Mouse (Mus musculus): ENCODE measurements around the gene H2-M5. TPM values are rescaled to one million over a fixed set of nuclear protein-coding genes. Genes with fewer than 3 reads are reported as not detected.
"Not testable (repeated sequence)": the region's sequence is repeated elsewhere in the genome, so short reads cannot be mapped to it uniquely, and the experiment has no call there.

The H2-M5 gene
- polyA plus RNA-seq, 1 experiment, result 4.1 TPM

DNA sequence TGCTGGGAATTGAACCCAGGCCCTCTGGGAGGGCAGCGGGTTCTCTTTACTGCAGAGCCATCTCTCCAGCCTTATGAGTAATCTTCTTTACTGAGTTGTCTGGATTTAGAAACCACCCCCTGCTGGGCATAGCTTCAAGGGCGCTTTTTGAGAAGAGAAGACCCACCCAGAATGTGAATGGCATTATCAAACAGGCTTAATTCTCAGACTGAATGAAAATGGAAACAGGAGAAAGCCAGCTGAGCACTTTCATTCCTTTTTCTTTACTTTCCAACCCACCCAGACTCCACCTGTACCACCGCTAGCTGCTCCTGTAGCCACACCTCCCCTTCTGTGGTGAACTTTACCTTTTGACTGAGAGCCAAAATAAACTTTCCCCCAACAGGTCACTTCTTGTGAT, 6.1 kb upstream of the H2-M5 start:
- TF ChIP-seq CTCF (IDR thresholded peaks at IDR 0.05; ENCODE audit: extremely low read depth, insufficient read depth, low read length) (no peak), POLR2A (IDR thresholded peaks at IDR 0.05; ENCODE audit: extremely low read depth, insufficient read depth, low read length) (no peak)
- Histone ChIP-seq H3K4me3 (ENCODE audit: insufficient read depth, low read length) (no peak overlapping the region), H3K4me1 (ENCODE audit: control insufficient read depth, insufficient read depth, low read length) (peaks cover 3% of the 10 kb centered on the region; the same call in 1 of the 2 replicates), H3K27ac (ENCODE audit: insufficient read depth, low read length) (no peak overlapping the region)

DNA sequence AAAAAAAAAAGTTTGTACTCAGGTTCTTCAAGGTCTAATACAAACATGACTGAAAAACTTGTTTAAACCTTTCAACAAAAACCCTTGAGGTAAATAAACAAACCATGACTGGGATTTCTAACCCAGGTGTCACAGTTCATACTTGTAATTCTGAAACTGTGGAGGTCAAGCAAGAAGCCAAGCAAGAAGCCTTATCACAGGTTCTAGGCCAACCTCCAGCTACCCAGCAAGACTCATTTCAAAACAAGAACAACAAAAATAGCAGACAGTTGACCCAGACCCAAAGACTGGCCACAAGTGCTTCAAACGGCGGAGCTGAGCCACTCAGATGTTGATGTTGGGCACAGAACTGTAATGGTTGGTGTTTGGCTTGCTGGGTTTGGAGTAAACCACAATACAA, 5.2 kb upstream of the H2-M5 start:
- Histone ChIP-seq H3K4me1 (ENCODE audit: control insufficient read depth, insufficient read depth, low read length) (peaks cover 3% of the 10 kb centered on the region; the same call in 1 of the 2 replicates), H3K27ac (ENCODE audit: insufficient read depth, low read length) (no peak overlapping the region), H3K4me3 (ENCODE audit: insufficient read depth, low read length) (no peak overlapping the region)
- TF ChIP-seq POLR2A (IDR thresholded peaks at IDR 0.05; ENCODE audit: extremely low read depth, insufficient read depth, low read length) (no peak), CTCF (IDR thresholded peaks at IDR 0.05; ENCODE audit: extremely low read depth, insufficient read depth, low read length) (no peak)

DNA sequence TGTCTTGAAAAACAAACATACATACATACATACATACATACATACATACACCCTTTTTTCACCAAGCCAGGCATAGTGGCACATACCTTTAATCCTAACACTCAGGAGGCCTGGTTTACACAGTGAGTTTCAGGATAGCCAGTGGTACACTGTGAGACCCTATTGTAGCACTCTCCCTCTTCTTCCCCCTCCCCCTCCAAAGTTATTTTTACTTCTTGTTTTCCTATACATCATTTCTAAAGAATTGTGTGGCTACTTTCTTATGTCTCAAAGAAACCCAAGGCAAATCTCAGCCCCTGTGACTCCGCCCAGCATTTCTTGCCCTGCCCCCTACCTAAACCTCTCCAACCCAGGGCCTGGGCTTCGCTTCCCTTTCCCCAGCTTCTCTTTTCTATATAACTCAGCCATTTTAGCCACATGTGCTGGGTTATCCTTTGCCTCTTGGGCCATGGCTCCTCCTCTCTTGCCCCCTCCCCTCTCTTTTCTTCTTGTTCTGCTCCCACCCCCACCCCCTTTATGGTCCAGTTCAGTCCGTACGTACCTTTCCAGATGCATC, 4.5 kb upstream of the H2-M5 start:
- no peak for TF ChIP-seq CTCF (IDR thresholded peaks at IDR 0.05; ENCODE audit: extremely low read depth, insufficient read depth, low read length)
- no peak for TF ChIP-seq POLR2A (IDR thresholded peaks at IDR 0.05; ENCODE audit: extremely low read depth, insufficient read depth, low read length)
- Histone ChIP-seq H3K27ac (ENCODE audit: insufficient read depth, low read length) (no peak overlapping the region), H3K4me3 (ENCODE audit: insufficient read depth, low read length) (no peak overlapping the region), H3K4me1 (ENCODE audit: control insufficient read depth, insufficient read depth, low read length) (peaks cover 3% of the 10 kb centered on the region; the same call in 1 of the 2 replicates)

DNA sequence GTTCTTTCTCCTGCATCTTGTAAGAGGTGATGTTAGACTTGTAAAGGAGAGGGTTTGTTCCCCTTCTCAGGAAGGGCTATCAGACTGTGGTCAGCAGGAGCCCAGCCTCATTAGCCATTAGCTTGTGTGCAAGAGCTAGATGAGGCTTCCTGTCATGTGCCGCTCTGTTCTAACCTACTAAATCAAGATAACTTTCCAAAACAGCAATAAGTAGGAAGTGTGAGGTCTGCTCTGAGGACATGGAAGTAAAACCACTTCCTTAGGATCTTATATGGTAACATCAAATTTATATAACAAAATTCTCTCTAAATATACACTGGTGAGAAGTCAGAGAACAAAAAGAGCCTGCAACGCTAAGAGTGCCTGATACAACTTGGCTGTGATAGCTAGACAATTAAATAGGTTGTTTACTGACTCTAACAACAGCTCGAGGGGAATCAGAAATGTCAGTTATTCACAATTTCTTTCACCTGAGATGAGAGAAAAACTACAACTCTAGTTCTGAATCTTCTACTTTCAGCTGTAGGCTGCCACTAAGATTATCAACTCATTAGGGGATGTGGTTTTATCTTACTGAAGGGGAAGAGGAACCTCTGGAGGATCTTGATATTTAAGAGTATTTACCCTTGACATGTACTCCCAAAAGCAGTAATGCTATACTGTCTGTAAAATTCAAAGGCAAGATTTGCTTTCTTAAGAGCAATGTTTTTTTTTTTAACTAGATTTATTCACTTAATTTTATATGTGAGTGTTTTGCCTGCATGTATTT, 3.2 kb upstream of the H2-M5 start:
- no peak for TF ChIP-seq POLR2A (IDR thresholded peaks at IDR 0.05; ENCODE audit: extremely low read depth, insufficient read depth, low read length)
- TF ChIP-seq CTCF (IDR thresholded peaks at IDR 0.05; ENCODE audit: extremely low read depth, insufficient read depth, low read length), result no peak

DNA sequence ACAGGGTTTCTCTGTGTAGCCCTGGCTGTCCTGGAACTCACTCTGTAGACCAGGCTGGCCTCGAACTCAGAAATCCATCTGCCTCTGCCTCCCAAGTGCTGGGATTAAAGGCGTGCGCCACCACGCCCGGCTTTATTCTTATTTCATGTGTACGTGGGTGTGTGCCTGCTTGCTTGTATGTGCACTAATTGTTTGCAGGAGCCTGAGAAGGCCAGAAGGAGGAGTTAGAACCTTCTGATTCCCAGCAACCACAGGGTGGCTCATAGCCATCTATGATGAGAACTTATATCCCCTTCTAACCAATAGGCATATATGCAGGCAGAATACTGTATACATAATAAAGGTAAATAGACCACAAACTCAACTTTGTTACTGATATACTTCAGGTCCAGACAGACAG, 1.3 kb upstream of the H2-M5 start:
- H3K4me3 ChIP-seq (ENCODE audit: insufficient read depth, low read length); H3K4me1 ChIP-seq (ENCODE audit: control insufficient read depth, insufficient read depth, low read length); H3K27ac ChIP-seq (ENCODE audit: insufficient read depth, low read length): not testable (repeated sequence)

More for the DNA sequence above, 3.2 kb upstream of the H2-M5 start:
- Histone ChIP-seq H3K4me1 (ENCODE audit: control insufficient read depth, insufficient read depth, low read length) (peaks cover 3% of the 10 kb centered on the region; the same call in 1 of the 2 replicates), H3K4me3 (ENCODE audit: insufficient read depth, low read length) (no peak overlapping the region), H3K27ac (ENCODE audit: insufficient read depth, low read length) (peak overlapping the region; percentile 27; the same call in 1 of the 2 replicates)

DNA sequence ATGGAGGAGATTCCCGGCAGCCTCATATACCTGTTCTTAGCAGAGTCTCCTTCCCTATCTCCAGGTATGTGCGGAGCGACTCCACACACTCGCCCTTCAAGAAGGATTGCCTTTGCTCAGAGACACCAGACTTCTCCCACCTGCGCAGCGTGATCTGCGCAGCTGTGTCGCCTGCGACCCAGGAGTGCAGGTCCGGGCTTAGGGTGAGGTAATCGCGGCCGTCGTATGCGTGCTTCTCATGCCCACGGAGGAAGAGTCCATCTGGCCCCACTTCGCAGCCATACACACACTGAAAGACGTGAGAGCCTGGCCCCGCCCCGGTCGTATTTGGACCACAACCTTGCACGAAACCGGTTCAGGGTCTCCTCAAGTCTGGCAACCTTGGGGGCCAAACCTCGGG, 862 bp downstream of the H2-M5 start:
- no peak overlapping the region for H3K27ac ChIP-seq (ENCODE audit: insufficient read depth, low read length)
- peaks cover 3% of the 10 kb centered on the region; the same call in 1 of the 2 replicates for H3K4me1 ChIP-seq (ENCODE audit: control insufficient read depth, insufficient read depth, low read length)
- H3K4me3 ChIP-seq (ENCODE audit: insufficient read depth, low read length), result no peak overlapping the region
- TF ChIP-seq CTCF (IDR thresholded peaks at IDR 0.05; ENCODE audit: extremely low read depth, insufficient read depth, low read length), result no peak
- TF ChIP-seq POLR2A (IDR thresholded peaks at IDR 0.05; ENCODE audit: extremely low read depth, insufficient read depth, low read length), result no peak

DNA sequence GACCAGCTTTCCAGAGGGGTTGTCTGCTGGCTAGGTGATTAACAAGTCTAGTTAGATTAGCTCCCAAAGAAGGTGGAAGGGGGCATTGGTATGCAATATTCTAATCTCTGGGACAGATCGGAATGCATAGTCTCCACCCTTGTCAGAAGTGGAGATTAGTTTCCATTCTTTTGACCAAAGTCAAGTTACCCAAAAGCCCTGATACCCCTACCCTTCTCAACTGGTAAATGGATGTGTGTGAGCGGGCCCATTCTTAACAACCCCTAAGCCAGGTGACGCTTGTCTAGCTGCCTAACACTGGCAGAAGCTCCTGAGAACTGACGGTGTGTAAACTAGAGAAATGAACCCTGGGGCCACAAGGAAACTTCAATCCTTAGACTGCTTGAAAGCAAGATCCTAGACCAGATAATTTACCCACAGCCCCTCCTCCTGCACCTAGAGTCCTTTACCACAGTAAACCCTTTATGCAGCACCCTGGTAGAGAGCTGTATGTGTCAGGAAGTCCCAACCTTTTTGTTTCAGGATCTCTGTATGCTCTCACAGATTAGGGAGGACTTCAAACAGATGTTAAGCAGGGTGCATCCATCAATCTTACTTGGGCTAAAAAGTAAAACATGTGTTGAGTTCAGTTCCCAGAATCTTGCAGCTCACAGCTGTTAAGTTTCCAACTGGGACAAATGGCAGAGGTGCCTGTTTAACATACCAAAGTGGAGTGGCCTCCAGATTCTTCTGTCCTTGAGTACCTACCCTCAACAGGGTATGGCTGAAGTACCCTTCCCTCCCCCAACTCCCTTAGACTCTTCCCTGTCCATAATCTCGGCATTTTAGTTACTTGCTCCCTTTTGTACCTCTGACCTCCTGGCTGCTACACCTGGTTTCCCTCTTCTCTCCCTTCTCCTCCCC, 6.8 kb downstream of the H2-M5 start:
- H3K4me1 ChIP-seq (ENCODE audit: control insufficient read depth, insufficient read depth, low read length), result no peaks in the 10 kb centered on the region
- no peak overlapping the region for H3K27ac ChIP-seq (ENCODE audit: insufficient read depth, low read length)
- no peak for TF ChIP-seq CTCF (IDR thresholded peaks at IDR 0.05; ENCODE audit: extremely low read depth, insufficient read depth, low read length)
- TF ChIP-seq POLR2A (IDR thresholded peaks at IDR 0.05; ENCODE audit: extremely low read depth, insufficient read depth, low read length), result no peak
- no peak overlapping the region for H3K4me3 ChIP-seq (ENCODE audit: insufficient read depth, low read length)

DNA sequence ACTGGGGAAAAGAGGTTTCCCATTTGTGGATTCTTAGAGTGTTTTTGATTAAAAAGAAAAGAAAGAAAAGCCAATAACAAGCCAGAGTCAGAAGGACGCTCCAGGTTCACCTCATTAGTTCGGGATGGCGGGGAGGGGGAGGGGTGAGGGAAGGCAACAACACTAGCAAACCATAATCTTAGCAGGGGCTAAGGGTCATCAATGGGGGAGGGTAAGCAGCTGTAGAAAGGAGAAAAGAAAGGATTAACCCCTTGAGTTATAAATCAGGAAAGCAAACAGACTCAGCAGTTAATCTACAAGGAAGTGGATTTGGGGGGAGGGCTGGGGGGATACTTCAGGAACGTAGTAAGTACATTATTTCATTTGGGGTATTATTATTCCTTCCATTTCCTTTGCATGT, 7.5 kb downstream of the H2-M5 start:
- TF ChIP-seq CTCF (IDR thresholded peaks at IDR 0.05; ENCODE audit: extremely low read depth, insufficient read depth, low read length) (no peak), POLR2A (IDR thresholded peaks at IDR 0.05; ENCODE audit: extremely low read depth, insufficient read depth, low read length) (no peak)
- Histone ChIP-seq H3K4me3 (ENCODE audit: insufficient read depth, low read length) (peak overlapping the region; percentile 35; the same call in 1 of the 2 replicates), H3K27ac (ENCODE audit: insufficient read depth, low read length) (no peak overlapping the region), H3K4me1 (ENCODE audit: control insufficient read depth, insufficient read depth, low read length) (no peaks in the 10 kb centered on the region)

DNA sequence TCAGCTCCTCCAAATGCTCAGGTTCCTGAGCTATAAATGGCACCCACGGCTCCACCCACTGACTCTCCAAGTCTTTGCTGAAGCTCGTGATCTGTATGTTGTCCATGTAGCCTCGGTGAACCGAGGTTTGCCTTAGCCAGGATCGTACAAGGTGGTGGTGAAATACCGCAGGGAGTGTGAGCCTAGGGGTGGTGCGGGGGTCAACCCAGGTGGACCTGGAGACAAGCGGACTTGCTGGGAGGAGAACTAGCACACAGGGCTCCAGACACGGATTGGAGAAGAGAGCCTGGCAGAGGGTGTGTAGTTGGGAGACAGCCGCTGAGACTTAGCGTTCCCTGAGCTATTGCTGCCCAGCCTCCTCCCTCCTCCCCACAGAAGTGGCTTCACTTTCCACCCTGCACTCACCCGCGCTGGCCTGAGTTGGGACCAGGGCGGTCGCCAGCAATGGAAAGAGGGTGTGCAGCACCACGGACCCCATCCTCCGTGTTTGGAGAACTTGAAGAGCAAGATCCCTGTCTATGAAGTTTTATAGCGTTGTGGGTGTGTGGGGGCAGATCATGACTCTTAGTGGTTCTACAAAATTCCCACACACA, 8.0 kb downstream of the H2-M5 start, which contains the start of gene 2410137M14Rik:
Gene 2410137M14Rik (minus strand): TSS at position 17 of the 593 bp plus-strand sequence.
- Histone ChIP-seq H3K4me3 (ENCODE audit: insufficient read depth, low read length) (peak within 1 kb of the TSS; percentile 35), H3K4me1 (ENCODE audit: control insufficient read depth, insufficient read depth, low read length) (no peaks in the 10 kb centered on the region), H3K27ac (ENCODE audit: insufficient read depth, low read length) (no peak within 1 kb of the TSS)
- TF ChIP-seq CTCF (IDR thresholded peaks at IDR 0.05; ENCODE audit: extremely low read depth, insufficient read depth, low read length), result no peak
- TF ChIP-seq POLR2A (IDR thresholded peaks at IDR 0.05; ENCODE audit: extremely low read depth, insufficient read depth, low read length), result no peak

Data from cortical plate, adult 2 months (tissue).